Mouse (Mus musculus) heart, postnatal 36 days (tissue): Measurements from ENCODE around the gene Fdps. TPM values are rescaled to one million over a fixed set of nuclear protein-coding genes. Genes with fewer than 3 reads are reported as not detected.
A peak's percentile ranks its signal among the peaks of the same experiment; 100 is the strongest.
"Not testable (repeated sequence)": the region's sequence is repeated elsewhere in the genome, so short reads cannot be mapped to it uniquely, and the experiment has no call there.

Experiments
- DNase-seq, 2 experiments: peaks; one replicate each; pipeline ENCODE4 v3.0.0; 2021 to 2022
- intact Hi-C: fragments of 180-260 bp; cut with DNase I; formaldehyde crosslinking; loops from one replicate; pipeline ENCODE4 v1.15.1; 2025
- total RNA-seq, 2 experiments: library from RNA; stranded (reverse); gene quantifications; 2 replicates each; pipeline ENCODE4 v1.2.3; 2021

Gene Fdps
- total RNA-seq, 2 experiments from 2014 or later: 20.0 to 20.7 TPM

- DNase-seq: no peak
- intact Hi-C loops: no loop called here
These were observed 1.5 kb upstream of the Fdps start for GRCm38 (mm10) chr3:89103291-89103595.

- intact Hi-C loops: no loop called here
- DNase-seq: no peak
These were observed 934 bp upstream of the Fdps start for GRCm38 (mm10) chr3:89102495-89103290.

GRCm38 (mm10) chr3:89101459-89101811, 324 bp downstream of the Fdps start:
- DNase-seq: no peak
- intact Hi-C loops: no loop called here

- intact Hi-C loops: no loop called here
- no peak for DNase-seq
These were observed 948 bp downstream of the Fdps start, which contains the start of gene Gm43738 for GRCm38 (mm10) chr3:89100811-89101210. Gm43738 (minus strand) TSS chr3:89101099.

GRCm38 (mm10) chr3:89094021-89094420, 7.7 kb downstream of the Fdps start:
- no peak for DNase-seq
- intact Hi-C loops: no loop called here

- intact Hi-C loops: no loop called here
- peak; percentile 77 to 83 for DNase-seq
These were observed 8.6 kb downstream of the Fdps start, which contains the start of gene Rusc1 for GRCm38 (mm10) chr3:89093175-89093574. Rusc1 (minus strand) TSS chr3:89093311.

GRCm38 (mm10) chr3:89092509-89093090, 9.2 kb downstream of the Fdps start:
- intact Hi-C loops: no loop called here
- DNase-seq: no peak

- intact Hi-C loops: loop anchor here (2.0 kb wide), 2 partner anchors 73 to 125 kb away; partner anchors contain the start of gene Clk2
- DNase-seq: no peak
These were observed 9.8 kb downstream of the Fdps start for GRCm38 (mm10) chr3:89091811-89092508.

- intact Hi-C loops: loop anchor here (2.0 kb wide), 2 partner anchors 74 to 126 kb away; partner anchors contain the start of gene Clk2
- peak; percentile 86 to 93 for DNase-seq
These were observed 10.8 kb downstream of the Fdps start for GRCm38 (mm10) chr3:89090694-89091655.

GRCm38 (mm10) chr3:89089882-89090591, 11.7 kb downstream of the Fdps start:
- peak; percentile 83 to 86 for DNase-seq
- intact Hi-C loops: loop anchor here (2.0 kb wide), 2 partner anchors 75 to 127 kb away; partner anchors contain the start of gene Clk2

- no peak for DNase-seq
- intact Hi-C loops: no loop called here
These were observed 12.8 kb downstream of the Fdps start for GRCm38 (mm10) chr3:89088974-89089373.

- intact Hi-C loops: no loop called here
- peak; percentile 71 to 80 for DNase-seq
These were observed 14.2 kb downstream of the Fdps start for GRCm38 (mm10) chr3:89087338-89088110.

- DNase-seq: no peak
- intact Hi-C loops: no loop called here
These were observed 17.0 kb downstream of the Fdps start for GRCm38 (mm10) chr3:89084654-89085190.

GRCm38 (mm10) chr3:89084133-89084532, 17.6 kb downstream of the Fdps start:
- no peak for DNase-seq
- intact Hi-C loops: no loop called here

- DNase-seq, intact Hi-C loops: not testable (repeated sequence)
These were observed 19.5 kb downstream of the Fdps start for GRCm38 (mm10) chr3:89082287-89082686.

GRCm38 (mm10) chr3:89077383-89077782, 24.4 kb downstream of the Fdps start:
- intact Hi-C loops: no loop called here
- no peak for DNase-seq

GRCm38 (mm10) chr3:89067265-89067664, 34.5 kb downstream of the Fdps start:
- DNase-seq: no peak
- intact Hi-C loops: no loop called here

GRCm38 (mm10) chr3:89061696-89062095, 40.1 kb downstream of the Fdps start:
- intact Hi-C loops: no loop called here
- DNase-seq: no peak

- DNase-seq: peak; percentile 13 to 22
- intact Hi-C loops: no loop called here
These were observed 43.0 kb downstream of the Fdps start for GRCm38 (mm10) chr3:89058783-89059182.
